Mouse (Mus musculus): ENCODE results near the gene Defa36. TPM values are rescaled to one million over a fixed set of nuclear protein-coding genes. Genes with fewer than 3 reads are reported as not detected.

The Defa36 gene
- polyA plus RNA-seq (2017; shearing (Covaris generic)), result not detected

DNA sequence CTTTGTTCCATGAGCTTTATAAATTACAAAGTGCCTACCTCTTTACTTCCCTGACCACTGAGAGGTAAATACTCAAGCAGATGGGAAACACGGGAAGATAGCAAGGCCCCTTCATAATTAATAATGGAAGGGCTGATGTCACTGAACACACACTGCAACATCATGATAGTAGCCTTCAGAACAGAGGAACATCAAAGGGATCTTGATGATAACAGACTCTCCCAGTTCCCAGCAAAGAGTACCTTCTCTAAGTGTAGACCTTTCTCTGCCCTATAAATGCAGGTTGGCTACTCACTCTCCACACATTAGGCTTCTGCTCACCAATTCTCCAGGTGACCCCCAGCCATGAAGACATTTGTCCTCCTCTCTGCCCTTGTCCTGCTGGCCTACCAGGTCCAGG lies at the start of gene Defa36:
Gene Defa36 (plus strand): TSS at position 301 of the 400 bp plus-strand sequence.

DNA sequence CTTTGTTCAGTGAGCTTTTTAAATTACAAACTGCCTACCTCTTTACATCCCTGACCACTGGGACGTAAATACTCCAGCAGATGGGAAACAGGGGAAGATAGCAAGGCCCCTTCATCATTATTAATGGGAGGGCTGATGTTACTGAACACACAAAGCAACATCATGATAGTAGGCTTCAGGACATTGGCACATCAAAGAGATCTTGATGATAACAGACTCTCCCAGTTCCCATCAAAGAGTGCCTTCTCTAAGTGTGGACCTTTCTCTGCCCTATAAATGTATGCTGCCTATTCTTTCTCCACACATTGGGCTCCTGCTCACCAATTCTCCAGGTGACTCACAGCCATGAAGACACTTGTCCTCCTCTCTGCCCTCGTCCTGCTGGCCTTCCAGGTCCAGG lies 49.0 kb upstream of the Defa36 start, which contains the start of gene Defa2:
Gene Defa2 (plus strand): TSS at position 301 of the 400 bp plus-strand sequence.

DNA sequence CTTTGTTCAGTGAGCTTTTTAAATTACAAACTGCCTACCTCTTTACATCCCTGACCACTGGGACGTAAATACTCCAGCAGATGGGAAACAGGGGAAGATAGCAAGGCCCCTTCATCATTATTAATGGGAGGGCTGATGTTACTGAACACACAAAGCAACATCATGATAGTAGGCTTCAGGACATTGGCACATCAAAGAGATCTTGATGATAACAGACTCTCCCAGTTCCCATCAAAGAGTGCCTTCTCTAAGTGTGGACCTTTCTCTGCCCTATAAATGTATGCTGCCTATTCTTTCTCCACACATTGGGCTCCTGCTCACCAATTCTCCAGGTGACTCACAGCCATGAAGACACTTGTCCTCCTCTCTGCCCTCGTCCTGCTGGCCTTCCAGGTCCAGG lies 35.7 kb upstream of the Defa36 start, which contains the start of gene Defa33:
Gene Defa33 (plus strand): TSS at position 301 of the 400 bp plus-strand sequence.

DNA sequence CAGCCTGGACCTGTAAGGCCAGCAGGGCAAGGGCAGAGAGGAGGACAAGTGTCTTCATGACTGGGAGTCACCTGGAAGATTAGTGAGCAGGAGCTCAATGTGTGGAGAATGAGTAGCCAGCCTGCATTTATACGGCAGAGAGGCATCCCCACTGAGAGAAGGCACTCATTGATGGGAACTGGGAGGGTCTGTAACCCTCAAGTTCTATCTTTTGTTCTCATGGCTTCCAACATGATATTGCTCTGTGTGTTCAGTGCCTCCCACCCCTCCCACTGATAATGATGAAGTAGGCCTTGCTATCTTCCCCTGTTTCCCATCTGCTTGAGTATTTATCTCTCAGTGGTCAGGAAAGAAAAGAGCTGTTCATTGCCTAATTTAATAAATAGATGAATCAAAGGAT lies 29.2 kb downstream of the Defa36 start, which contains the start of gene Gm7849:
Gene Gm7849 (minus strand): TSS at position 101 of the 400 bp plus-strand sequence.

Other genes starting within 250 kb of the Defa36 start
- gene Defa31, start 235.8 kb upstream of the Defa36 start, polyA plus RNA-seq (2017; shearing (Covaris generic)), result not detected
- gene Gm15293, start 225.8 kb upstream of the Defa36 start, polyA plus RNA-seq (2017; shearing (Covaris generic)), result not detected
- not detected for gene Gm15292, start 177.7 kb upstream of the Defa36 start, polyA plus RNA-seq (2017; shearing (Covaris generic))
- gene Defa27, start 111.9 kb upstream of the Defa36 start, polyA plus RNA-seq (2017; shearing (Covaris generic)), result not detected
- gene Defa29, start 100.4 kb upstream of the Defa36 start, polyA plus RNA-seq (2017; shearing (Covaris generic)), result not detected
- gene Defa2, start 48.9 kb upstream of the Defa36 start, polyA plus RNA-seq (2017; shearing (Covaris generic)), result not detected
- gene Defa33, start 35.6 kb upstream of the Defa36 start, polyA plus RNA-seq (2017; shearing (Covaris generic)), result not detected
- gene Gm7849, start 29.1 kb downstream of the Defa36 start, polyA plus RNA-seq (2017; shearing (Covaris generic)), result not detected
- gene Defa20, start 81.8 kb downstream of the Defa36 start, polyA plus RNA-seq (2017; shearing (Covaris generic)), result not detected
- gene Defa32, start 101.6 kb downstream of the Defa36 start, polyA plus RNA-seq (2017; shearing (Covaris generic)), result not detected
- gene Defa37, start 138.0 kb downstream of the Defa36 start, polyA plus RNA-seq (2017; shearing (Covaris generic)), result not detected
- not detected for gene Defa28, start 155.6 kb downstream of the Defa36 start, polyA plus RNA-seq (2017; shearing (Covaris generic))
- gene Gm7861, start 167.1 kb downstream of the Defa36 start, polyA plus RNA-seq (2017; shearing (Covaris generic)), result not detected
- not detected for gene Defa26, start 190.8 kb downstream of the Defa36 start, polyA plus RNA-seq (2017; shearing (Covaris generic))
- gene Defa17, start 228.4 kb downstream of the Defa36 start, polyA plus RNA-seq (2017; shearing (Covaris generic)), result not detected
- gene Defa34, start 238.4 kb downstream of the Defa36 start, polyA plus RNA-seq (2017; shearing (Covaris generic)), result not detected